Mouse (Mus musculus) CH12.LX (cell line): ENCODE results near the gene Sacm1l. TPM values are rescaled to one million over a fixed set of nuclear protein-coding genes. Genes with fewer than 3 reads are reported as not detected.

Source experiments
- DNase-seq: peaks from one replicate; pipeline ENCODE4 v3.0.0-alpha.2; 2013; ENCODE audit errors: extremely low read depth
- H3K27ac ChIP-seq: 2 replicates; pipeline ENCODE4 v1.5.1; 2012; ENCODE audit warnings: low read depth, mild to moderate bottlenecking, control low read depth, moderate library complexity; ENCODE audit not compliant: insufficient read depth
- H3K27me3 ChIP-seq: replicated peaks from 2 replicates; pipeline ENCODE3; 2012; ENCODE audit warnings: inconsistent platforms
- H3K36me3 ChIP-seq, 2 experiments: replicated peaks in 1 of 2; 2 replicates each; pipeline versions ENCODE3 to v1.6.1; 2012; ENCODE audit warnings: inconsistent platforms in 1 of 2, low read length in 1 of 2, mild to moderate bottlenecking in 1 of 2, mixed read lengths in 1 of 2, moderate library complexity in 1 of 2; ENCODE audit not compliant: control insufficient read depth in 1 of 2, insufficient read depth in 1 of 2
- H3K4me1 ChIP-seq, 2 experiments: 2 replicates each; pipeline ENCODE4 v1.6.1; 2012; ENCODE audit warnings: inconsistent platforms in 1 of 2, moderate library complexity in 1 of 2; ENCODE audit not compliant: insufficient read depth in 2 of 2, control insufficient read depth in 1 of 2
- H3K4me2 ChIP-seq: 2 replicates; pipeline ENCODE4 v1.6.1; 2012; ENCODE audit warnings: low read depth, mild to moderate bottlenecking, control low read depth; ENCODE audit not compliant: poor library complexity, insufficient read depth, severe bottlenecking
- H3K4me3 ChIP-seq, 3 experiments: fragments of 150-350 bp in 1 of 3; sonication (generic) in 1 of 3; replicated peaks in 1 of 3; 2 replicates each; pipeline versions ENCODE3 to v1.5.1; 2011 to 2012; ENCODE audit warnings: low read depth in 2 of 3, low read length in 2 of 3, mild to moderate bottlenecking in 2 of 3, moderate library complexity in 2 of 3, control low read depth in 1 of 3, improper control_type of control experiment in 1 of 3, inconsistent platforms in 1 of 3, mixed read lengths in 1 of 3; ENCODE audit not compliant: poor library complexity in 1 of 3
- H3K79me2 ChIP-seq: replicated peaks from 2 replicates; pipeline ENCODE4 v1.6.1; 2012; ENCODE audit warnings: mild to moderate bottlenecking, moderate library complexity; ENCODE audit not compliant: control insufficient read depth, poor library complexity, insufficient read depth, severe bottlenecking; ENCODE audit errors: extremely low read depth
- H3K9ac ChIP-seq: 2 replicates; pipeline ENCODE4 v1.6.1; 2012; ENCODE audit warnings: low read depth, mild to moderate bottlenecking, control low read depth, moderate library complexity; ENCODE audit not compliant: insufficient read depth
- H3K9me3 ChIP-seq: replicated peaks from 2 replicates; pipeline ENCODE3; 2012; ENCODE audit warnings: low read length, inconsistent platforms, mixed read lengths
- BHLHE40 ChIP-seq: IDR thresholded peaks from 2 replicates; pipeline ENCODE4 v1.6.1; 2011; ENCODE audit warnings: mild to moderate bottlenecking, low read depth, low read length, improper control_type of control experiment
- CHD2 ChIP-seq: IDR thresholded peaks from 2 replicates; pipeline ENCODE4 v1.6.1; 2011; ENCODE audit warnings: low read length, improper control_type of control experiment
- CTCF ChIP-seq, 2 experiments: IDR thresholded peaks in 1 of 2; conservative IDR thresholded peaks in 1 of 2; 2 replicates each; pipeline ENCODE4 v1.5.1; 2011 to 2012; ENCODE audit warnings: low read depth in 2 of 2, low read length in 2 of 2, improper control_type of control experiment in 1 of 2, inconsistent platforms in 1 of 2, mild to moderate bottlenecking in 1 of 2, moderate library complexity in 1 of 2
- ETS1 ChIP-seq: conservative IDR thresholded peaks from 2 replicates; pipeline ENCODE4 v1.6.1; 2012; ENCODE audit warnings: low read depth, mild to moderate bottlenecking, inconsistent platforms, low read length, improper control_type of control experiment, moderate library complexity
- HCFC1 ChIP-seq: IDR thresholded peaks from 2 replicates; pipeline ENCODE4 v1.6.1; 2012; ENCODE audit warnings: low read depth, mild to moderate bottlenecking, inconsistent platforms, low read length, improper control_type of control experiment
- IRF4 ChIP-seq: IDR thresholded peaks from 2 replicates; pipeline ENCODE4 v1.6.1; 2014; ENCODE audit warnings: low read depth, mild to moderate bottlenecking, inconsistent platforms, low read length, improper control_type of control experiment
- KAT2A ChIP-seq: IDR thresholded peaks from 2 replicates; pipeline ENCODE4 v1.6.1; 2012; ENCODE audit warnings: low read length, improper control_type of control experiment, inconsistent platforms; ENCODE audit not compliant: insufficient replicate concordance
- MAFK ChIP-seq: IDR thresholded peaks from 2 replicates; pipeline ENCODE4 v1.6.1; 2011; ENCODE audit warnings: low read length, improper control_type of control experiment; ENCODE audit not compliant: insufficient replicate concordance
- MEF2A ChIP-seq: IDR thresholded peaks from 2 replicates; pipeline ENCODE4 v1.6.1; 2014; ENCODE audit warnings: low read depth, mild to moderate bottlenecking, inconsistent platforms, low read length, improper control_type of control experiment, borderline replicate concordance
- MYC ChIP-seq: IDR thresholded peaks from 2 replicates; pipeline ENCODE4 v1.6.1; 2011; ENCODE audit warnings: low read depth, mild to moderate bottlenecking, improper control_type of control experiment, low read length
- NELFE ChIP-seq: IDR thresholded peaks from 2 replicates; pipeline ENCODE4 v1.6.1; 2011; ENCODE audit warnings: low read depth, low read length, improper control_type of control experiment
- NRF1 ChIP-seq: IDR thresholded peaks from 2 replicates; pipeline ENCODE4 v1.6.1; 2014; ENCODE audit warnings: low read depth, mild to moderate bottlenecking, inconsistent platforms, low read length, improper control_type of control experiment, moderate library complexity
- POLR2AphosphoS2 ChIP-seq: IDR thresholded peaks from 2 replicates; pipeline ENCODE4 v1.6.1; 2011; ENCODE audit warnings: low read depth, low read length, improper control_type of control experiment
- SMC3 ChIP-seq: IDR thresholded peaks from 2 replicates; pipeline ENCODE4 v1.6.1; 2011; ENCODE audit warnings: low read depth, low read length, improper control_type of control experiment
- TBP ChIP-seq: conservative IDR thresholded peaks from 2 replicates; pipeline ENCODE4 v1.6.1; 2011; ENCODE audit warnings: low read depth, low read length, improper control_type of control experiment
- TCF12 ChIP-seq: IDR thresholded peaks from 2 replicates; pipeline ENCODE4 v1.6.1; 2014; ENCODE audit warnings: low read depth, mild to moderate bottlenecking, inconsistent platforms, low read length, improper control_type of control experiment
- UBTF ChIP-seq: IDR thresholded peaks from 2 replicates; pipeline ENCODE4 v1.6.1; 2012; ENCODE audit warnings: low read depth, mild to moderate bottlenecking, inconsistent platforms, low read length, improper control_type of control experiment, moderate library complexity
- USF1 ChIP-seq: IDR thresholded peaks from 2 replicates; pipeline ENCODE4 v1.6.1; 2014; ENCODE audit warnings: low read depth, mild to moderate bottlenecking, inconsistent platforms, low read length, improper control_type of control experiment
- ZC3H11A ChIP-seq: IDR thresholded peaks from 2 replicates; pipeline ENCODE4 v1.6.1; 2012; ENCODE audit warnings: low read depth, mild to moderate bottlenecking, inconsistent platforms, low read length, improper control_type of control experiment
- ZKSCAN1 ChIP-seq: IDR thresholded peaks from 2 replicates; pipeline ENCODE4 v1.6.1; 2012; ENCODE audit warnings: low read depth, inconsistent platforms, low read length, improper control_type of control experiment, borderline replicate concordance
- ZMIZ1 ChIP-seq: IDR thresholded peaks from 2 replicates; pipeline ENCODE4 v1.6.1; 2012; ENCODE audit warnings: low read depth, mild to moderate bottlenecking, inconsistent platforms, low read length, improper control_type of control experiment
- ZNF384 ChIP-seq: IDR thresholded peaks from 2 replicates; pipeline ENCODE4 v1.6.1; 2012; ENCODE audit warnings: low read depth, low read length, improper control_type of control experiment, inconsistent platforms
- dilution Hi-C: fragments of 300-500 bp; cut with MboI; formaldehyde crosslinking; loops from 2 replicates; pipeline ENCODE4 v1.14.3; 2020; ENCODE audit warnings: low sequenced_read_pairs; ENCODE audit not compliant: extremely low pct_unique_long_range_greater_than_20kb, extremely low pct_ligation_motif_present
- in situ Hi-C: fragments of 300-500 bp; cut with MboI; formaldehyde crosslinking; loops from 3 replicates; pipeline ENCODE4 v1.14.3; 2019; ENCODE audit warnings: low sequenced_read_pairs, low pct_ligation_motif_present, low pct_unique_long_range_greater_than_20kb, mixed read lengths
- polyA plus RNA-seq: library from polyadenylated mRNA; unstranded; fragments of >175 nt; gene quantifications from 2 replicates; pipeline ENCODE4 v1.2.1, GENCODE M21; 2012; ENCODE audit warnings: low read depth; ENCODE audit not compliant: insufficient read length
- total RNA-seq, 2 experiments: library from RNA; depleted of rRNA; stranded (reverse); fragments of 300-350 nt in 1 of 2; fragments of >200 nt in 1 of 2; gene quantifications; 2 replicates each; pipeline ENCODE4 v1.2.3; 2012 to 2014

The Sacm1l gene
- total and polyA plus RNA-seq, 3 experiments = 31.1 to 67.6 (median 37.4) TPM

GRCm38 (mm10) chr9:123632281-123632680 is 102.7 kb downstream of the Sacm1l start, which contains the start of gene Slc6a20b:
Slc6a20b (minus strand) TSS chr9:123632565.
- no peak within 1 kb of the TSS for H3K4me3 ChIP-seq
- in situ Hi-C loops (no loop called here), dilution Hi-C loops (no loop called here)
- no peaks in the 10 kb centered on the region for H3K9me3 ChIP-seq
- H3K36me3 ChIP-seq = no peaks in the 10 kb centered on the region
- H3K4me1 ChIP-seq = peaks cover 4 to 46% of the 10 kb centered on the region in 2 experiments
- no peaks in the 10 kb centered on the region for H3K27me3 ChIP-seq
- H3K27ac ChIP-seq = no peak within 1 kb of the TSS
- H3K4me2 ChIP-seq = no peak within 1 kb of the TSS
- H3K79me2 ChIP-seq = no peaks in the 10 kb centered on the region
- TF ChIP-seq ZC3H11A = no peak
- no peak for TF ChIP-seq IRF4
- no peak for TF ChIP-seq MAFK
- no peak for TF ChIP-seq USF1
- TF ChIP-seq KAT2A = no peak
- TF ChIP-seq BHLHE40 = no peak
- TF ChIP-seq NELFE = no peak
- TF ChIP-seq MEF2A = no peak
- TF ChIP-seq TCF12 = no peak
- TF ChIP-seq, all 38 proteins: peak for 0
- H3K9ac ChIP-seq = no peak within 1 kb of the TSS
- no peak for DNase-seq

DNA sequence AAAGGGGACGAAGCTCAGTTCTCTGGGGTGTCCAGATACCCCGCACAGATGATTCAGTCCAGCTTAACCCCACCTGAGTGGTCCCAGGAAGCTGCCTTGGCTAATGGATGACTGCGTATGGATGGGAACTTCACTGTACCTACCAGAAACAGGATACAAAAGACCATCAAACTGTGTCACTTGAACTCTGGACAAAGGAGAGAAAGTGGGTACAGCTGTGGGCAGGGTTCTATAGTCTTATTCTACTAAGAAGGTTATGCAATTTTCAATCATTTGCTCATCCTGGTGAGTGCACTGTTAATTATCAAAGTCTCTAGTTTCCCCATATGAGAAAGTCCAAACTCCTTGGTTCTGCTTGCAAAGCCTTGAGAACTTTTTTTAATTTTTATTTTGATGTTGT is 103.4 kb downstream of the Sacm1l start:
- Histone ChIP-seq H3K27ac (no peak overlapping the region), H3K4me1 (peaks cover 4 to 46% of the 10 kb centered on the region in 2 experiments), H3K27me3 (no peaks in the 10 kb centered on the region), H3K4me2 (no peak overlapping the region), H3K36me3 (no peaks in the 10 kb centered on the region), H3K9ac (no peak overlapping the region), H3K4me3 (no peak overlapping the region), H3K9me3 (no peaks in the 10 kb centered on the region), H3K79me2 (no peaks in the 10 kb centered on the region)
- dilution Hi-C loops (no loop called here), in situ Hi-C loops (no loop called here)
- TF ChIP-seq TBP = no peak
- no peak for TF ChIP-seq ETS1
- TF ChIP-seq ZNF384 = no peak
- no peak for TF ChIP-seq HCFC1
- TF ChIP-seq MAFK = no peak
- TF ChIP-seq CHD2 = no peak
- TF ChIP-seq MYC = no peak
- no peak for TF ChIP-seq USF1
- TF ChIP-seq UBTF = no peak
- TF ChIP-seq NRF1 = no peak
- no peak for TF ChIP-seq CTCF (conservative IDR thresholded peaks at IDR 0.05 in 1 of 2, IDR thresholded peaks at IDR 0.05 in 1 of 2; ENCODE audit: low read depth in 2 of 2, low read length in 2 of 2)
- TF ChIP-seq ZKSCAN1 = no peak
- no peak for TF ChIP-seq POLR2AphosphoS2
- no peak for TF ChIP-seq ZMIZ1
- no peak for TF ChIP-seq SMC3
- DNase-seq = no peak
